Mouse (Mus musculus): ENCODE data around the gene Nipsnap1.

DNA sequence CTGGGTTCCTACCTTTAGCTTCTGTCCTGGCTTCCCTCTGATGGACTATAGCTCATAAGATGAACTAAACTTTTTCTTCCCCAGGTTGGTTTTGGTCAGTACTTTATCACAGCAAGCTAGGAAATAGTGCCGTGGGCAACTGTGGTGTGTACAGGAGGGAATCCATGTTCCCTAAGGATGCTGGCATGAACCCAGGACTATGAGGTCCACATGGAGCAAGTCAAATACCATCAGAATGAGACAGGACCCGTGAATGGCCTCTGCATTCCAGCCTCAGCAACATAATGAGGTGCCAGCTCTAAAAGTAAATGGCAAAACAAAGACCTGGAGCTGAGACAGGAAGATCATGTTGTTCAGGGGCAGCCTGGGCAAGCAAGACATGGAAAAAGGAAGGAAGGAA lies 15.3 kb upstream of the Nipsnap1 start:
- TF ChIP-seq GABPA (IDR thresholded peaks at IDR 0.05; ENCODE audit: low read depth, low read length), result no peak
- TF ChIP-seq ZKSCAN1 (IDR thresholded peaks at IDR 0.05; ENCODE audit: low read depth, low read length), result no peak
- no peak for TF ChIP-seq CTCF (IDR thresholded peaks at IDR 0.05 in 2 of 3, conservative IDR thresholded peaks at IDR 0.05 in 1 of 3; ENCODE audit: control insufficient read depth in 1 of 3, insufficient read depth in 1 of 3, low read depth in 2 of 3, low read length in 3 of 3, poor library complexity in 1 of 3, severe bottlenecking in 1 of 3)
- TF ChIP-seq TCF12 (IDR thresholded peaks at IDR 0.05; ENCODE audit: low read depth, low read length), result no peak
- TF ChIP-seq MAFK (IDR thresholded peaks at IDR 0.05; ENCODE audit: borderline replicate concordance, low read depth, low read length), result no peak
- TF ChIP-seq POLR2A (IDR thresholded peaks at IDR 0.05; ENCODE audit: control insufficient read depth in 1 of 2, insufficient read depth in 1 of 2, low read depth in 1 of 2, low read length in 2 of 2, poor library complexity in 1 of 2), result no peak
- no peak for TF ChIP-seq TAL1 (IDR thresholded peaks at IDR 0.05; ENCODE audit: low read length)
- TF ChIP-seq SIN3A (IDR thresholded peaks at IDR 0.05; ENCODE audit: low read length), result no peak
- no peak for TF ChIP-seq GATA1 (IDR thresholded peaks at IDR 0.05; ENCODE audit: low read depth, low read length)
- no peak for TF ChIP-seq MAX (IDR thresholded peaks at IDR 0.05; ENCODE audit: low read length)
- TF ChIP-seq E2F4 (IDR thresholded peaks at IDR 0.05; ENCODE audit: borderline replicate concordance, low read depth, low read length), result no peak
- no peak for TF ChIP-seq ETS1 (IDR thresholded peaks at IDR 0.05; ENCODE audit: low read depth, low read length)
- no peak for TF ChIP-seq USF1 (IDR thresholded peaks at IDR 0.05; ENCODE audit: low read depth, low read length)
